Mouse (Mus musculus) heart, embryonic 11.5 days (tissue): ENCODE results near the gene Macrod2. TPM values are rescaled to one million over a fixed set of nuclear protein-coding genes. Genes with fewer than 3 reads are reported as not detected.

Source experiments
- ATAC-seq: fragments of 200-750 bp; cut with Nextera tagmentation; replicated peaks from 2 replicates; pipeline ENCODE4 v1.8.0; 2017; ENCODE audit warnings: moderate library complexity; ENCODE audit not compliant: insufficient number of reproducible peaks, low FRiP score, low TSS enrichment
- H3K27ac ChIP-seq: fragments of 300-500 bp; sonication (generic); 2 replicates; pipeline ENCODE4 v1.5.1; 2014; ENCODE audit warnings: mild to moderate bottlenecking, low read depth, low read length
- H3K27me3 ChIP-seq: fragments of 300-500 bp; sonication (generic); 2 replicates; pipeline ENCODE4 v1.6.1; 2014; ENCODE audit warnings: mild to moderate bottlenecking, low read length, mixed read lengths; ENCODE audit not compliant: control insufficient read depth, insufficient read depth
- H3K36me3 ChIP-seq: fragments of 300-500 bp; sonication (generic); 2 replicates; pipeline ENCODE4 v1.6.1; 2014; ENCODE audit warnings: mild to moderate bottlenecking, low read length, moderate library complexity, mixed read lengths; ENCODE audit not compliant: control insufficient read depth, insufficient read depth
- H3K4me1 ChIP-seq: fragments of 300-500 bp; sonication (generic); 2 replicates; pipeline ENCODE4 v1.6.1; 2014; ENCODE audit warnings: low read length; ENCODE audit not compliant: control insufficient read depth, insufficient read depth
- H3K4me2 ChIP-seq: fragments of 300-500 bp; sonication (generic); 2 replicates; pipeline ENCODE4 v1.6.1; 2014; ENCODE audit warnings: mild to moderate bottlenecking, moderate library complexity
- H3K4me3 ChIP-seq: fragments of 300-500 bp; sonication (generic); 2 replicates; pipeline ENCODE4 v1.5.1; 2014; ENCODE audit warnings: low read depth, low read length
- H3K9ac ChIP-seq: fragments of 300-500 bp; sonication (generic); 2 replicates; pipeline ENCODE4 v1.6.1; 2014; ENCODE audit warnings: mild to moderate bottlenecking, low read depth, low read length, moderate library complexity
- H3K9me3 ChIP-seq: fragments of 300-500 bp; sonication (generic); replicated peaks from 2 replicates; pipeline ENCODE4 v1.6.1; 2016; ENCODE audit warnings: low read length; ENCODE audit not compliant: control insufficient read depth
- WGBS: fragments of 180-500 bp; shearing (Covaris S2); extraction: QIAGEN DNeasy Blood & Tissue Kit; methylation state at CpG from one replicate; pipeline ENCODE4 v1.1.7; 2014; ENCODE audit not compliant: insufficient replicate concordance; 5-methylcytosine and 5-hydroxymethylcytosine counted together
- polyA plus RNA-seq: library from polyadenylated mRNA; unstranded; fragments of >200 nt; fragmentation: Nextera tagmentation; extraction: Ambion mirVana; gene quantifications from 2 replicates; pipeline ENCODE4 v1.2.1, GENCODE M21; 2014

The Macrod2 gene
- polyA plus RNA-seq, 1 experiment from 2014 or later: 20.5 TPM

- ATAC-seq: no peak
- 86% methylated on average over 3 of the region's 3 CpGs for WGBS
- no peaks in the 10 kb centered on the region for H3K27me3 ChIP-seq
- H3K4me1 ChIP-seq: no peaks in the 10 kb centered on the region
- no peaks in the 10 kb centered on the region for H3K9me3 ChIP-seq
- no peak overlapping the region for H3K4me3 ChIP-seq
- no peak overlapping the region for H3K9ac ChIP-seq
- no peak overlapping the region for H3K4me2 ChIP-seq
- H3K36me3 ChIP-seq: no peaks in the 10 kb centered on the region
- no peak overlapping the region for H3K27ac ChIP-seq
These were observed 554.4 kb downstream of the Macrod2 start for GRCm38 (mm10) chr2:140949461-140949860.

GRCm38 (mm10) chr2:140959246-140959645, 564.1 kb downstream of the Macrod2 start:
- Histone ChIP-seq H3K4me3 (no peak overlapping the region), H3K9me3 (no peaks in the 10 kb centered on the region), H3K27me3 (no peaks in the 10 kb centered on the region), H3K9ac (no peak overlapping the region), H3K27ac (no peak overlapping the region), H3K36me3 (no peaks in the 10 kb centered on the region), H3K4me2 (no peak overlapping the region), H3K4me1 (no peaks in the 10 kb centered on the region)
- WGBS: 74% methylated on average over 2 of the region's 2 CpGs
- ATAC-seq: no peak

GRCm38 (mm10) chr2:140970181-140970580, 575.1 kb downstream of the Macrod2 start:
- Histone ChIP-seq H3K4me1 (no peaks in the 10 kb centered on the region), H3K9ac (no peak overlapping the region), H3K4me2 (no peak overlapping the region), H3K36me3 (no peaks in the 10 kb centered on the region), H3K27ac (no peak overlapping the region), H3K9me3 (no peaks in the 10 kb centered on the region), H3K27me3 (no peaks in the 10 kb centered on the region), H3K4me3 (no peak overlapping the region)
- ATAC-seq: no peak
- 75% methylated on average over 2 of the region's 2 CpGs for WGBS

- H3K27me3 ChIP-seq: no peaks in the 10 kb centered on the region
- no peaks in the 10 kb centered on the region for H3K4me1 ChIP-seq
- no peaks in the 10 kb centered on the region for H3K9me3 ChIP-seq
- WGBS: 77% methylated on average over 5 of the region's 5 CpGs
- no peak overlapping the region for H3K27ac ChIP-seq
- H3K9ac ChIP-seq: no peak overlapping the region
- ATAC-seq: no peak
- no peaks in the 10 kb centered on the region for H3K36me3 ChIP-seq
- no peak overlapping the region for H3K4me2 ChIP-seq
- H3K4me3 ChIP-seq: no peak overlapping the region
These were observed 576.7 kb downstream of the Macrod2 start for GRCm38 (mm10) chr2:140971845-140972244.

- 78% methylated on average over 3 of the region's 3 CpGs for WGBS
- no peaks in the 10 kb centered on the region for H3K36me3 ChIP-seq
- no peaks in the 10 kb centered on the region for H3K9me3 ChIP-seq
- H3K27me3 ChIP-seq: no peaks in the 10 kb centered on the region
- no peak overlapping the region for H3K27ac ChIP-seq
- H3K4me3 ChIP-seq: no peak overlapping the region
- ATAC-seq: no peak
- no peak overlapping the region for H3K4me2 ChIP-seq
- H3K9ac ChIP-seq: no peak overlapping the region
- H3K4me1 ChIP-seq: no peaks in the 10 kb centered on the region
These were observed 590.7 kb downstream of the Macrod2 start for GRCm38 (mm10) chr2:140985670-140986372.

GRCm38 (mm10) chr2:141003846-141004245, 608.7 kb downstream of the Macrod2 start:
- H3K36me3 ChIP-seq: no peaks in the 10 kb centered on the region
- ATAC-seq: no peak
- H3K4me1 ChIP-seq: no peaks in the 10 kb centered on the region
- H3K4me3 ChIP-seq: no peak overlapping the region
- no peaks in the 10 kb centered on the region for H3K27me3 ChIP-seq
- WGBS: 77% methylated on average over 5 of the region's 5 CpGs
- no peak overlapping the region for H3K9ac ChIP-seq
- no peak overlapping the region for H3K27ac ChIP-seq
- H3K4me2 ChIP-seq: no peak overlapping the region
- H3K9me3 ChIP-seq: no peaks in the 10 kb centered on the region

- no peaks in the 10 kb centered on the region for H3K27me3 ChIP-seq
- H3K27ac ChIP-seq: no peak overlapping the region
- H3K9ac ChIP-seq: no peak overlapping the region
- no peak overlapping the region for H3K4me3 ChIP-seq
- no peaks in the 10 kb centered on the region for H3K4me1 ChIP-seq
- no peaks in the 10 kb centered on the region for H3K36me3 ChIP-seq
- no peaks in the 10 kb centered on the region for H3K9me3 ChIP-seq
- H3K4me2 ChIP-seq: no peak overlapping the region
- ATAC-seq: no peak
- WGBS: 79% methylated on average over 3 of the region's 3 CpGs
These were observed 609.2 kb downstream of the Macrod2 start for GRCm38 (mm10) chr2:141004326-141004725.

- Histone ChIP-seq H3K27me3 (no peaks in the 10 kb centered on the region), H3K9ac (no peak overlapping the region), H3K36me3 (no peaks in the 10 kb centered on the region), H3K27ac (no peak overlapping the region), H3K4me2 (no peak overlapping the region), H3K4me3 (no peak overlapping the region), H3K4me1 (no peaks in the 10 kb centered on the region), H3K9me3 (no peaks in the 10 kb centered on the region)
- ATAC-seq: no peak
- 88% methylated on average over 6 of the region's 6 CpGs for WGBS
These were observed 610.5 kb downstream of the Macrod2 start for GRCm38 (mm10) chr2:141005616-141006015.

GRCm38 (mm10) chr2:141007725-141008124, 612.6 kb downstream of the Macrod2 start:
- H3K9me3 ChIP-seq: no peaks in the 10 kb centered on the region
- no peak for ATAC-seq
- no peak overlapping the region for H3K9ac ChIP-seq
- H3K4me3 ChIP-seq: no peak overlapping the region
- 80% methylated on average over 7 of the region's 7 CpGs for WGBS
- H3K4me1 ChIP-seq: no peaks in the 10 kb centered on the region
- no peaks in the 10 kb centered on the region for H3K27me3 ChIP-seq
- no peaks in the 10 kb centered on the region for H3K36me3 ChIP-seq
- H3K4me2 ChIP-seq: no peak overlapping the region
- H3K27ac ChIP-seq: no peak overlapping the region
